Mouse (Mus musculus): Measurements from ENCODE around the gene Sec22c. TPM values are rescaled to one million over a fixed set of nuclear protein-coding genes. Genes with fewer than 3 reads are reported as not detected.

The Sec22c gene
- polyA plus RNA-seq, 1 experiment: 8.3 TPM

- no peak for TF ChIP-seq GATA1 (IDR thresholded peaks at IDR 0.05; ENCODE audit: low read length)
Measured at GRCm38 (mm10) chr9:121641235-121641915, 63.9 kb downstream of the Sec22c start.

GRCm38 (mm10) chr9:121639790-121640189 lies 65.5 kb downstream of the Sec22c start:
- no peak for TF ChIP-seq GATA1 (IDR thresholded peaks at IDR 0.05; ENCODE audit: low read length)

GRCm38 (mm10) chr9:121635835-121636576 lies 69.3 kb downstream of the Sec22c start:
- no peak for TF ChIP-seq GATA1 (IDR thresholded peaks at IDR 0.05; ENCODE audit: low read length)

GRCm38 (mm10) chr9:121633306-121633705 lies 72.0 kb downstream of the Sec22c start:
- no peak for TF ChIP-seq GATA1 (IDR thresholded peaks at IDR 0.05; ENCODE audit: low read length)

GRCm38 (mm10) chr9:121632891-121633290 lies 72.4 kb downstream of the Sec22c start:
- no peak for TF ChIP-seq GATA1 (IDR thresholded peaks at IDR 0.05; ENCODE audit: low read length)

- no peak for TF ChIP-seq GATA1 (IDR thresholded peaks at IDR 0.05; ENCODE audit: low read length)
Measured at GRCm38 (mm10) chr9:121631946-121632345, 73.3 kb downstream of the Sec22c start.

GRCm38 (mm10) chr9:121630627-121631026 lies 74.7 kb downstream of the Sec22c start:
- TF ChIP-seq GATA1 (IDR thresholded peaks at IDR 0.05; ENCODE audit: low read length): no peak

Other genes starting within 250 kb of the Sec22c start
- not detected in 2 replicates for gene Cck, start 209.8 kb downstream of the Sec22c start, polyA plus RNA-seq (2012)
- gene Lyzl4, start 63.4 kb downstream of the Sec22c start, polyA plus RNA-seq (2012): not detected in 2 replicates
- gene Vipr1, start 62.8 kb downstream of the Sec22c start, polyA plus RNA-seq (2012): not detected in 2 replicates
- 16.5 and 20.5 TPM in 2 replicates for gene Ss18l2, start 4.8 kb upstream of the Sec22c start, polyA plus RNA-seq (2012)
- 46.9 and 72.0 TPM in 2 replicates for gene Nktr, start 13.7 kb upstream of the Sec22c start, polyA plus RNA-seq (2012)
- gene Zfp651, start 53.8 kb upstream of the Sec22c start, polyA plus RNA-seq (2012): 0.23 and 0.33 TPM in 2 replicates
- not detected in 2 replicates for gene Klhl40, start 72.1 kb upstream of the Sec22c start, polyA plus RNA-seq (2012)
- gene Hhatl, start 87.0 kb upstream of the Sec22c start, polyA plus RNA-seq (2012): not detected in 2 replicates
- 0.04 TPM in 1 of 2 replicates, not detected in the other for gene Ccdc13, start 134.0 kb upstream of the Sec22c start, polyA plus RNA-seq (2012)
- gene Higd1a, start 152.9 kb upstream of the Sec22c start, polyA plus RNA-seq (2012): 73.5 and 107 TPM in 2 replicates
- gene Ackr2, start 192.9 kb upstream of the Sec22c start, polyA plus RNA-seq (2012): not detected in 2 replicates
- not detected in 2 replicates for gene Cyp8b1, start 210.8 kb upstream of the Sec22c start, polyA plus RNA-seq (2012)
- not detected in 2 replicates for gene Fam198a, start 245.5 kb upstream of the Sec22c start, polyA plus RNA-seq (2012)